Comparison of ENCODE assay signal across 20 mouse cellular contexts in the genomic region with DNA sequence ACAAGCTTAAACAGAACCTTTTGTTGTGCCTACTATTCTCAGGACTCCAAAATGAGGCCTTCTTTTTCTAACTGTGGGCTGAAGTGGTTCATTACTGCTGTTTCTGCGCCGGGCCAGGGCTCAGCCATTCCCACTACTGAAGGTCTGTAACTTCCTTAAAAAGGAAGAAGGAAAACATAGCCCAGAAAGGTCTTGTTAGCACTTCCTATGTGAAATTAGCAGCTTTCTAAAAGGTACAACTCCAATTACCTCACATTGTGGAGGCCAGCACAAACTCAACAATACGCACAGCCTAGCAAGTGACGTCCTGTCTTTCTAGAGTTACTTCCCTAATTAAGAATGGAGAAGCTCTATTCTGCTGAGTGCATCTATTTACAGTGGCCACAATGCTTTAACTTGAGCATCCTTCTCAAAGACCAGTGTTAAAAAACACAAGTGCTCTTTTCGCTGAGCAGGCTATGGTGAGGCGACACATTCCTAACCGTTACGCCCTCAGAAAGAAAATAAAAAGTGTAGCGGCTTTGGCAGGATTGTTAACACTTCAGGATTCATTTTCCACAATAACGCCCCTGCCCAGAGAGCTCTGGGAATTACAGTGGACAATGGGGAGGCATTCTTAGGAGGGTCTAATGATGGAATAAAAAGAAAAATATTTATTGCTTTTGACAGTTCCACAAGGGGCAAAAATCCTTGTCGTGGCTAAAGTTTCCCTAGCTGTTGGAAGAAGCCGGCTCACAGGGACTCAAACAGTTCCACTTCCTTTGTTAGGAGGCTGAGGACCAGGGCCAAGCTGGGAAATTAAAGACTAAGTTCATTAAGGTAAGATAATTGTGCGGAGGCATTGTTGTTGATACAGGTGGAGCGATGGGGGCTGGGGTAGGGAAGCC.
A peak's percentile ranks its signal among the peaks of the same experiment; 100 is the strongest.
DNase-seq lines count a peak whose midpoint lies in the region; ATAC-seq and TF ChIP-seq lines count a peak whose summit lies in the region.
"Had no signal": no experiment of that assay in that cellular context is flagged by ENCODE, and none has a peak within 500 bp of the region (broad histone marks: within the 10 kb centered on the region; RNA-seq: fewer than 3 reads in every experiment).

No protein-coding gene starts in this region.

- no peak for TF ChIP-seq POLR2A in brain, embryonic 14.5 days (IDR thresholded peaks at IDR 0.05; ENCODE audit: borderline replicate concordance, extremely low read depth, insufficient read depth, insufficient read length, poor library complexity, severe bottlenecking)

- H3K9ac ChIP-seq in intestine, embryonic 14.5 days (ENCODE audit: low read length), result no peak overlapping the region
- H3K9ac ChIP-seq in intestine, embryonic 15.5 days, result no peak overlapping the region
- H3K9ac ChIP-seq: embryonic facial prominence, embryonic 15.5 days; hindbrain, embryonic 14.5 days; liver, embryonic 13.5 days; midbrain, embryonic 13.5 days; stomach, embryonic 15.5 days had no signal

- ATAC-seq in intestine, embryonic 14.5 days (replicated peaks; ENCODE audit: low FRiP score, low TSS enrichment, low read depth), result no peak
- no peak for ATAC-seq in intestine, embryonic 15.5 days
- peak; percentile 95 for ATAC-seq in megakaryocyte, adult 5-6 weeks (ENCODE audit: poor library complexity, severe bottlenecking)
- ATAC-seq: midbrain, embryonic 13.5 days had no signal

- no peaks in the 10 kb centered on the region for H3K4me1 ChIP-seq in intestine, embryonic 14.5 days (replicated peaks; ENCODE audit: control insufficient read depth, insufficient read depth, low read length)
- peaks cover 8% of the 10 kb centered on the region for H3K4me1 ChIP-seq in intestine, embryonic 15.5 days (replicated peaks)
- peaks cover 37% of the 10 kb centered on the region for H3K4me1 ChIP-seq in embryonic facial prominence, embryonic 10.5 days
- H3K4me1 ChIP-seq: liver, embryonic 13.5 days had no signal

- no peak overlapping the region for H3K27ac ChIP-seq in intestine, embryonic 14.5 days (ENCODE audit: low read depth)
- H3K27ac ChIP-seq in intestine, embryonic 15.5 days, result no peak overlapping the region
- H3K27ac ChIP-seq in embryonic facial prominence, embryonic 10.5 days (replicated peaks), result no peak overlapping the region
- H3K27ac ChIP-seq: embryonic facial prominence, embryonic 15.5 days; hindbrain, embryonic 14.5 days; liver, embryonic 13.5 days; midbrain, embryonic 13.5 days; stomach, embryonic 15.5 days had no signal

- no peaks in the 10 kb centered on the region for H3K36me3 ChIP-seq in intestine, embryonic 14.5 days (ENCODE audit: control insufficient read depth, insufficient read depth, low read length)
- no peaks in the 10 kb centered on the region for H3K36me3 ChIP-seq in intestine, embryonic 15.5 days
- no peaks in the 10 kb centered on the region for H3K36me3 ChIP-seq in embryonic facial prominence, embryonic 10.5 days (replicated peaks)
- H3K36me3 ChIP-seq: embryonic facial prominence, embryonic 15.5 days; liver, embryonic 13.5 days; midbrain, embryonic 13.5 days; stomach, embryonic 15.5 days had no signal

- H3K4me3 ChIP-seq in intestine, embryonic 14.5 days (ENCODE audit: low read depth, low read length), result no peak overlapping the region
- no peak overlapping the region for H3K4me3 ChIP-seq in intestine, embryonic 15.5 days (replicated peaks)
- H3K4me3 ChIP-seq in embryonic facial prominence, embryonic 10.5 days, result no peak overlapping the region
- H3K4me3 ChIP-seq: embryonic facial prominence, embryonic 15.5 days; liver, embryonic 13.5 days; midbrain, embryonic 13.5 days; stomach, embryonic 15.5 days had no signal

- H3K27me3 ChIP-seq in intestine, embryonic 14.5 days (replicated peaks; ENCODE audit: control insufficient read depth, insufficient read depth, low read length), result peaks cover 90% of the 10 kb centered on the region
- peaks cover 59% of the 10 kb centered on the region for H3K27me3 ChIP-seq in intestine, embryonic 15.5 days (replicated peaks)
- H3K27me3 ChIP-seq in embryonic facial prominence, embryonic 10.5 days (replicated peaks; ENCODE audit: low read depth, poor library complexity, severe bottlenecking), result peaks cover 99% of the 10 kb centered on the region

- H3K9me3 ChIP-seq in intestine, embryonic 14.5 days (ENCODE audit: control insufficient read depth, low read length), result no peaks in the 10 kb centered on the region
- H3K9me3 ChIP-seq in intestine, embryonic 15.5 days, result no peaks in the 10 kb centered on the region
- no peaks in the 10 kb centered on the region for H3K9me3 ChIP-seq in embryonic facial prominence, embryonic 10.5 days
- H3K9me3 ChIP-seq: embryonic facial prominence, embryonic 15.5 days; liver, embryonic 13.5 days; midbrain, embryonic 13.5 days; stomach, embryonic 15.5 days had no signal

- no peak overlapping the region for H3K4me2 ChIP-seq in intestine, embryonic 14.5 days (ENCODE audit: low read length)
- H3K4me2 ChIP-seq in intestine, embryonic 15.5 days (replicated peaks), result no peak overlapping the region
- H3K4me2 ChIP-seq: embryonic facial prominence, embryonic 15.5 days; hindbrain, embryonic 14.5 days; liver, embryonic 13.5 days; midbrain, embryonic 13.5 days; stomach, embryonic 15.5 days had no signal

- DNase-seq in intestine, embryonic 14.5 days (ENCODE audit: low spot score), result peak; percentile 54
- DNase-seq in brain, embryonic 14.5 days (ENCODE audit: low read depth), result peak; percentile 73
- DNase-seq in embryonic facial prominence, embryonic 10.5 days (ENCODE audit: low spot score), result peak; percentile 43
- DNase-seq in T-cell, adult 2 months (ENCODE audit: low spot score), result no peak
- no peak for DNase-seq in right cerebral cortex, postnatal 36 days (ENCODE audit: low spot score in 2 of 2)
- DNase-seq: adrenal gland, postnatal 25 days; cerebellum, adult 9-10 months; gastrocnemius, postnatal 14 days; kidney, adult 11 months; left cerebral cortex, postnatal 4 days; liver, embryonic 13.5 days; lung, postnatal 10 days; right cerebral cortex, adult 18-20 months; spleen, adult 18-20 months had no signal

- TF ChIP-seq CTCF in brain, embryonic 14.5 days (IDR thresholded peaks at IDR 0.05; ENCODE audit: borderline replicate concordance, extremely low read depth, insufficient read depth, insufficient read length), result no peak

- 14% methylated on average over 14 of the region's 14 CpGs for WGBS in intestine, embryonic 14.5 days
- WGBS in intestine, embryonic 15.5 days, result 17% methylated on average over 14 of the region's 14 CpGs
- WGBS in embryonic facial prominence, embryonic 10.5 days, result 6% methylated on average over 14 of the region's 14 CpGs

Comparison
In these comparisons a context has a peak if more than half of its experiments do, and no peak if none do; other contexts are left out.
1. DNase-seq: peak in intestine, embryonic 14.5 days (single experiment), brain, embryonic 14.5 days (single experiment) and embryonic facial prominence, embryonic 10.5 days (single experiment); none in T-cell, adult 2 months (single experiment) and right cerebral cortex, postnatal 36 days (0 of 2).